Mouse (Mus musculus) frontal cortex, postnatal 36 days (tissue): ENCODE measurements around the gene Tbxas1.

ENCODE experiments used
- DNase-seq, 2 experiments: peaks; one replicate each; pipeline ENCODE4 v3.0.0; 2022; ENCODE audit warnings: low spot score in 2 of 2

Tbxas1 gene

GRCm38 (mm10) chr6:38875258-38876070 lies at the start of gene Tbxas1:
Gene Tbxas1, plus strand, starts transcription at chr6:38875404.
- peak in 1 of 2 experiments; percentile 33 for DNase-seq

- DNase-seq: no peak
Measured at GRCm38 (mm10) chr6:38825886-38826285, 49.3 kb upstream of the Tbxas1 start.

- no peak for DNase-seq
Measured at GRCm38 (mm10) chr6:38826857-38827256, 48.3 kb upstream of the Tbxas1 start.

GRCm38 (mm10) chr6:38827435-38827834 lies 47.8 kb upstream of the Tbxas1 start:
- no peak for DNase-seq

DNA sequence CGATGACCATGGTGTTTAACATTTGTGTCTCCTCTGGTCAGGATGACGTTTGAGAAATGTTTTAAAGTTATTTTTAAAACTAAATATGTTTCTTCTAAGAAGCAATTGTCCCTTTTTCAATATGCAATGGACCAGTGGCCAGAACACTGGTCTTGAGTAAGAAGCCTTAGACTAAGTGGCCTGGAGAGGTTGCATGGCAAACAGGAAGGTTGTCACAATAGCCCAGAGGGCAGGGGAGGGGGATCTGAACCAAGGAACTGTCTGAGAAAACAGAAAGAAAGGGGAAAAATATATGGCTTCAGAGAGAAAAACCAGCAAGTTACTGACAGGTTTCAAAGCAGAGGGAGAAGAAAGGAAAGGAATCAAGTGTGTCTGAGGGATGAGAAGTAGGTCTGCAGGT lies 47.0 kb upstream of the Tbxas1 start:
- DNase-seq: no peak

DNA sequence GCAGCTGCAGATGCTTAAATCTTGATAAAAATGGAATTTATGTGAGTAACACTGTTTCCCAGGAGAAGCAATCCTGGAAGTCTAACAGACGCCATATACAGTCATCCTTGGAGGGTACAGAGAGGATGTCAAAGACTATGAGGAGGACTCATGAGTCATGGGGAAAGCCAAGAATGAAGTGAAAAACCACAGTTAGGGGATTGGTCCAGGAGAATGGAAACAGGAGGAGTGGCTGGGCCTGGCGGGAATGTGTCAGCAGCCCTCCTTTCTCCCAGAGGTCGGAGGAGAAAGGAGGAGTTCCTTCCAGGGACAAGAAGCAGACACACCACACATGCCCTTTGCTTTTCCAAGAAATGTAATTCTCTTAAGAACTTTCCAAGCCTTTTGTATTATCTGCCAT lies 45.8 kb upstream of the Tbxas1 start:
- DNase-seq: no peak

- DNase-seq: no peak
Measured at GRCm38 (mm10) chr6:38833721-38834120, 41.5 kb upstream of the Tbxas1 start.

GRCm38 (mm10) chr6:38834727-38835126 lies 40.5 kb upstream of the Tbxas1 start:
- DNase-seq: no peak

DNA sequence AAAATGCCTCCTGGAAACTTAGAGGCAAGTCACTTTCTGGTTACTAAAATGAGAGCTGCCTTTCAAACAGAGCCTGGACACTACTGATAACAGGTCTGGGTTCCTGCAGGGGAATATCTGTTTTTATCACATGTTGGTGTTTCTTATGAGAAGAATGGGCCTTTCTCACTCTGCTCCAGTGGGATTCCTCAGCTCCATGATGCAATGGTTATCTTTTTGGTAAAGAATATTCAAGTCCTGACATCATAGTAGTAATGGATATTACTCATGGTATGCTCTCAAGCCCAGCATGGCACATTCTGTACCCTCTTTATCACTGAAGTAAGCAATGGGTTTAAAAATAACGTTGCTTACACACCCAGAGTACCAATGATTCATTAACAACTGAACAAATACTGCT lies 40.0 kb upstream of the Tbxas1 start:
- DNase-seq: no peak

DNA sequence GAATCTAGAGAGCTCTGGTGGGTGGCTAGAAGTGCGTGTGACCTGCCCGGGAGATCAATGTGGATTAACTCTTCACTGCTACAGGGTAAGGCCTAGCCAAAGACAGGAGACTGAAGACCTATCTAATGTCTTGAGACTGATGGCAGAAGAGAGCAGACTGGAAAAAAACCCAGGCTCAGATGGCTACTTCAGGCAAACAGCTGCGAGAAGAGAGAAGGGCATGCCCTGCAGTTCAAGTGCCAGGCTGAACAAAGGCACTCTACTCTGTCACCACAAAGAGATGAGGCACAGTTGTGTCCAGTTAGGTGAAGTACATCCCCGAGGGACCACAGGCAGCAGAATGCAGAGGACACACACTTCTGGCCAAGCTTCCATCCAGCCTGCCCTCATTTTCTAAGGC lies 37.1 kb upstream of the Tbxas1 start:
- no peak for DNase-seq

DNA sequence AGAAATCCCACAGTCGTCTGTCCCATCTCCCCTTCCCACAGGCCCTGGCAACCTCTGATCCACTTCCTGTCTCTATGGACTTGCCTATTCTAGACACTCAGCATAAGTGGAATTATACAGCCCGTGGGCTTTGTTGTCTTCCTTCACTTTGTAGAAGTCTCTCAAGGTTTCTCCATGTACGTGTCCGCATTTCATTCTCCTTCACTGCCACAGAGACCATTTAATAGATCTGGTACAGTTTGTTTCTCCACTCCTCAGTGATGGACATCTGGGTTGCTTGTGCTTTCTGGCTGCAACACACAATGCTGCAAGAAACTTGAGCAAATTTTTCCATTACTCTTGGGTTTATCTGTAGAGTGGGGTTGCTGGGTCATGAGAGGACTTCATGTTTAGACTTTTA lies 35.3 kb upstream of the Tbxas1 start:
- no peak for DNase-seq

DNA sequence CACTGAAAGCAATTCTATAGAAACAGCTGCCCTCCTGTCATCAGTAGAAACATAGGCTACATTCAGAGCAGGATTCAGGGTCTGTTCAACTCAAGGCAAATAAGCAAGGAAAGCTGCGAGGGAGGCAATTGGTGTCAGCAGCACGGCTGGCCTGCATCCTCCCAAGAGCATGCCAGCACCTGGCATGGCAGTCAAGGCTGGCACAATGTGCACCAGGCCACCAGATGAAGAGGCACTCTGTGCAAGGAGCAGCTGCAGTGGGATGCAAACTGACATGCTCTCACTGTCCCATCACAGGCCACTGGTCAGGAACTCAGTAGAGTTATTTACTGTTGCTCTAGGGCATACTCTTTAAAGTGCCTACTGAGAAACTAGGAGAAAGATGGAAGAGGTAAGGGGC lies 34.8 kb upstream of the Tbxas1 start:
- DNase-seq: no peak

DNA sequence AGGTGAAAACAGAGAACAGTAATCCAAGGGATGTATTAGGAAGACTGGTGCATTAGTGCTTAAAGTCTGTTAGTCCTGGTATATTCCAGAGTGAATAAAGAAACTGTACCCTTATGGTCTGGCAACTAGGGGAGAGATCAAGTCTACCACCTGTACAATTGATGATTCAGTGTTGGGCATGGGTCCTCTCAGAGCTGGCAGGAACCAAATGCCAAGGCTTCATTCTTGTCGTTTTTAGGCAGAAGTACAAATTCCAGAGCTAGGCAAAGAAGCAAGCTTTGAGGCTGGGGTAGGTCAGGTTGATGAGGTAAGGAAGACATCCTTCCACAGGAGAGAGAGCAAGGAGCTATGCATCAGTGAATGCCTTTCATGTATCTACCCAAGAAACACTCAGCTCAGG lies 34.4 kb upstream of the Tbxas1 start:
- DNase-seq: no peak

GRCm38 (mm10) chr6:38841551-38841950 lies 33.7 kb upstream of the Tbxas1 start:
- DNase-seq: no peak

GRCm38 (mm10) chr6:38845117-38845516 lies 30.1 kb upstream of the Tbxas1 start:
- no peak for DNase-seq

DNA sequence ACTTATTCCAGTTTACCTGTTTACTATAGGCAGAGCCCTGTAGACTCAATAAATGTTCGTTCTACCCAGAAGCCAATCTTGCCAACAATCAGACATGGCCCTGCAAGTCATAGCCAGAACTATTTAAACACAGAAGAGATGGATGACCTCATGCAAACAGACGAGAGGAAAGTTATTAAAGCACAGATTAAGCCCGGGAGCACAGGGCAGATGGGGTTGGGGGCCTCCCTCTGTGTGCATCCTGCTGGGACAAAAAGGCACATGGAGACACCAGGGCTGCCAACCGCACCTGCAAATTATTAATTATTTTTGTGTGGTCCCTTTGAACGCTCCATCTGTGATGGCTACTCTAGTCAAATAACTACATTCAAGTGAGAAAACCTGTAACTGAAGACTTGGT lies 29.3 kb upstream of the Tbxas1 start:
- DNase-seq: no peak

DNA sequence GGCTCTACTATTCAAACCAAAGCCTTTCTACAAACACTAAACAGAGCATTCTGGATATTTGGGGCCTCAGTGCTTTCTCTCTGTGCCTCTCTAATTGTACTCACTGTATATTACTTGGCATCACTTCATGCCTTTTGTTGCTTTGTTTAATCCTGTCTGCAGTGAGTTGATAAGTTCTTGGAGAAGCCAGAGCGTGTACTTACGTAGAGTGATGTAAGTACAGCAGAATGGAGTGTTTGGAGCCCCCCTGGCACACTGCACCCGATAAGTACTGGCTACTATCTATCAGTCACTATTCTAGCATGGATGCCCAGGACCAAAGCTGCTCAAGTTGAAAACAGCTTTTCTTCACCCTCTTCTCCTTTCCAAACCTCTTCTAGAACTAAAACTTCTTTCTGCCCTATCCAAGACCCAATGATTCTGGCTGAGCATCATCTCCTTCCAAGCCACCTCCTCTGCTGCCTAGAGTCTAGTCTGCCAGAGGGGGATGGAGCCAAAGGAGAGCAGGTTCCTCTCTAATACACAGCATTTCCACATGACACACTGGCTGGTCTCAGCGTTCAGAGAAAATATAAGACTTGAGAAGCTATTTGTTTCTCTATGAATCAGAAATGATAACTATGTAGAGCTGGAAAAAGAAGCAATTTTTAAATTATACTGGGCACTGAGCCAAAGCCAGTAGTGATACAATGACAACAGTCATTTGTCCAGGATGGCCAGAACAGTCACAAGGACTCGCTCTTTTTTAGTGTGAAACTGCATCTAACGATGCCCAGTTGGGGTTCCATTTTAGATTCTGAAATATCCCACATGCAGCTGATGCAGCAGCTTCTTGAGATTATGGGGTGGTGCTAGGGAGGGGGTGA lies 28.6 kb upstream of the Tbxas1 start:
- peak in 1 of 2 experiments; percentile 24 for DNase-seq

- no peak for DNase-seq
Measured at GRCm38 (mm10) chr6:38847447-38847846, 27.8 kb upstream of the Tbxas1 start.

DNA sequence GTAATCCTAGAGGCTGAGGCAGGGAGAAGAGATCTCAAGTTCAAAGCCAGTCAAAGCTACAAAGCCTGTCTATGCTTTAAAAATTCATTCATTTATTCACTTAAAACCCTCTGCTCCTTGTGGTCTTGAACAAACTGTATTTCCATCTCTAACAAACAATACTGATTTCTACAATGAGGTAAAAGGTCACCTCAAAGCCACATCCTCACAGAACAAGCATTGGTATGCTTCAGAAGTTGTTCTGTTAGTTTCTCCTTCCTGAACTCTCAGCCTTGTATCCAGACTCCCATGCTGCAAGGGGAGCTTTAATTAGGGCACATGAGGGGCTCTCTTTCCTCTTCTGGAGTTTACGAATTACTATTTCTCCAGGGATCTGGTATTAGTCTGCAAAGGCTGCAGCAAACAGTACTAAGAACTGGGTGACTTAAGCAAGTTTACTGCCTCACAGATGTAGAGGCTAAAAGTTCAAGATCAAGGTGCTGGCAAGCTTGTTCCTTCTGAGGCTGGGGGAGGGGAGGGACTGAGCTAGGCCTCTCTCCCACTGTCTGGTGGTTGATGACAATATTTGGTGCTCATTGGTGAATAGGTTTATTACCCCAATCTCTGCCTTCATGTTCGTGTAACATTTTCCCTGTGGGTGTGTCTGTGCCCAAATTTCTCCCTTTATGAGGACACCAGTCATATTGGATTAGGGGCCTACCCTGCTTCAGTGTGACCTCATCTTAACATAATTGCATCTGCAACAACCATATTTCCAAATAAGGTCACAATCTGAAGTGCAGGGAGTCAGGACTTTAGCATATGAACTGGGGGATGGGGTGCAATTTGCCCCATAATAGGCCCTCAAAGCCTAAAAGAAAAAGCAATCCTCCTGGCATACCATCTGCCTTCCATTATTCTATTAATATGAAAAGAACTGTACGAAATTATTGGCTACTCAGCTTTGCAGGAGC lies 27.0 kb upstream of the Tbxas1 start:
- DNase-seq: no peak

GRCm38 (mm10) chr6:38850715-38851259 lies 24.4 kb upstream of the Tbxas1 start:
- no peak for DNase-seq

GRCm38 (mm10) chr6:38851740-38852139 lies 23.5 kb upstream of the Tbxas1 start:
- no peak for DNase-seq
